17 mouse cellular contexts compared by ENCODE assay signal in genomic region chr16:85038731-85039130, GRCm38 (mm10).
A peak's percentile ranks its signal among the peaks of the same experiment; 100 is the strongest.
DNase-seq lines count a peak whose midpoint lies in the region; ATAC-seq lines count a peak whose summit lies in the region.
"Had no signal": no experiment of that assay in that cellular context is flagged by ENCODE, and none has a peak within 500 bp of the region (broad histone marks: within the 10 kb centered on the region; RNA-seq: fewer than 3 reads in every experiment).

No protein-coding gene starts in this region.

- H3K9ac ChIP-seq in midbrain, embryonic 13.5 days (replicated peaks): no peak overlapping the region
- no peak overlapping the region for H3K9ac ChIP-seq in neural tube, embryonic 15.5 days (replicated peaks)
- H3K9ac ChIP-seq: liver, embryonic 12.5 days; stomach, embryonic 15.5 days had no signal

- H3K4me2 ChIP-seq in midbrain, embryonic 13.5 days (replicated peaks): no peak overlapping the region
- H3K4me2 ChIP-seq in neural tube, embryonic 15.5 days: no peak overlapping the region
- H3K4me2 ChIP-seq: liver, embryonic 12.5 days; stomach, embryonic 15.5 days had no signal

- peak overlapping the region; percentile 57; the same call in 1 of the 2 replicates for H3K27ac ChIP-seq in midbrain, embryonic 13.5 days
- H3K27ac ChIP-seq in midbrain, embryonic 10.5 days (replicated peaks): no peak overlapping the region
- peak overlapping the region; percentile 68 for H3K27ac ChIP-seq in neural tube, embryonic 15.5 days (replicated peaks)
- H3K27ac ChIP-seq: liver, embryonic 12.5 days; stomach, embryonic 15.5 days had no signal

- H3K9me3 ChIP-seq in midbrain, embryonic 13.5 days: no peaks in the 10 kb centered on the region
- H3K9me3 ChIP-seq in midbrain, embryonic 10.5 days (replicated peaks): no peaks in the 10 kb centered on the region
- H3K9me3 ChIP-seq in neural tube, embryonic 15.5 days (replicated peaks): no peaks in the 10 kb centered on the region
- H3K9me3 ChIP-seq: heart, embryonic 10.5 days; liver, embryonic 12.5 days; stomach, embryonic 15.5 days had no signal

- H3K36me3 ChIP-seq in midbrain, embryonic 13.5 days: peaks cover 25% of the 10 kb centered on the region
- H3K36me3 ChIP-seq in midbrain, embryonic 10.5 days: peaks cover 35% of the 10 kb centered on the region
- H3K36me3 ChIP-seq in neural tube, embryonic 15.5 days: peaks cover 20% of the 10 kb centered on the region
- H3K36me3 ChIP-seq: liver, embryonic 12.5 days had no signal

- DNase-seq in cerebellum, postnatal 4 days (ENCODE audit: low spot score in 2 of 2): no peak
- DNase-seq in midbrain, embryonic 10.5 days (ENCODE audit: low spot score): no peak
- DNase-seq in cerebellum, postnatal 25 days: peak; percentile 69 to 80
- DNase-seq in ovary, adult 18-20 months (ENCODE audit: low spot score): no peak
- no peak for DNase-seq in gastrocnemius, adult 18-20 months (ENCODE audit: low spot score)
- DNase-seq: adrenal gland, postnatal 25 days; gastrocnemius, postnatal 14 days; heart, postnatal 4 days; kidney, adult 11 months; kidney, postnatal 25 days; thymus, postnatal 14 days had no signal

- no peak overlapping the region for H3K4me3 ChIP-seq in midbrain, embryonic 13.5 days (replicated peaks)
- H3K4me3 ChIP-seq in midbrain, embryonic 10.5 days: no peak overlapping the region
- H3K4me3 ChIP-seq in neural tube, embryonic 15.5 days (replicated peaks): no peak overlapping the region
- H3K4me3 ChIP-seq: heart, embryonic 10.5 days; liver, embryonic 12.5 days; stomach, embryonic 15.5 days had no signal

- no peaks in the 10 kb centered on the region for H3K27me3 ChIP-seq in midbrain, embryonic 13.5 days
- H3K27me3 ChIP-seq in midbrain, embryonic 10.5 days (ENCODE audit: low read depth, poor library complexity, severe bottlenecking): no peaks in the 10 kb centered on the region
- no peaks in the 10 kb centered on the region for H3K27me3 ChIP-seq in neural tube, embryonic 15.5 days (replicated peaks)
- H3K27me3 ChIP-seq: liver, embryonic 12.5 days; stomach, embryonic 15.5 days had no signal

- peak; percentile 56; the same call in 1 of the 2 replicates for ATAC-seq in cerebellum, adult (ENCODE audit: insufficient number of reproducible peaks, low FRiP score, low TSS enrichment)
- no peak for ATAC-seq in midbrain, embryonic 13.5 days
- ATAC-seq in neural tube, embryonic 15.5 days (ENCODE audit: low FRiP score): no peak
- ATAC-seq: liver, embryonic 12.5 days had no signal

- WGBS in midbrain, embryonic 13.5 days: 85% methylated on average over 8 of the region's 8 CpGs
- WGBS in midbrain, embryonic 10.5 days: 94% methylated on average over 8 of the region's 8 CpGs
- WGBS in neural tube, embryonic 15.5 days: 73% methylated on average over 8 of the region's 8 CpGs

- peaks cover 32% of the 10 kb centered on the region for H3K4me1 ChIP-seq in midbrain, embryonic 13.5 days (replicated peaks)
- H3K4me1 ChIP-seq in midbrain, embryonic 10.5 days: peaks cover 13% of the 10 kb centered on the region
- peaks cover 31% of the 10 kb centered on the region for H3K4me1 ChIP-seq in neural tube, embryonic 15.5 days
- H3K4me1 ChIP-seq: liver, embryonic 12.5 days; stomach, embryonic 15.5 days had no signal

Comparison
In these comparisons a context has a peak if more than half of its experiments do, and no peak if none do; other contexts are left out.
1. DNase-seq: peak in cerebellum, postnatal 25 days (2 of 2); none in cerebellum, postnatal 4 days (0 of 2), midbrain, embryonic 10.5 days (single experiment), ovary, adult 18-20 months (single experiment) and gastrocnemius, adult 18-20 months (single experiment).